24 mouse cellular contexts compared by ENCODE assay signal in genomic region chr17:30307168-30307567, GRCm38 (mm10).
DNase-seq lines count a peak whose midpoint lies in the region; ATAC-seq and TF ChIP-seq lines count a peak whose summit lies in the region.
"Had no signal": no experiment of that assay in that cellular context is flagged by ENCODE, and none has a peak within 500 bp of the region (broad histone marks: within the 10 kb centered on the region; RNA-seq: fewer than 3 reads in every experiment).

No protein-coding gene starts in this region.

- no peaks in the 10 kb centered on the region for H3K27me3 ChIP-seq in midbrain, embryonic 10.5 days (ENCODE audit: low read depth, poor library complexity, severe bottlenecking)
- H3K27me3 ChIP-seq in midbrain, postnatal 0 days (ENCODE audit: insufficient read depth, low read length) = no peaks in the 10 kb centered on the region
- H3K27me3 ChIP-seq in hindbrain, embryonic 13.5 days = no peaks in the 10 kb centered on the region
- no peaks in the 10 kb centered on the region for H3K27me3 ChIP-seq in hindbrain, embryonic 16.5 days (replicated peaks; ENCODE audit: control insufficient read depth, insufficient read depth, low read length)
- H3K27me3 ChIP-seq in midbrain, embryonic 15.5 days (replicated peaks) = no peaks in the 10 kb centered on the region
- no peaks in the 10 kb centered on the region for H3K27me3 ChIP-seq in forebrain, embryonic 10.5 days (ENCODE audit: poor library complexity, severe bottlenecking)
- H3K27me3 ChIP-seq: forebrain, embryonic 15.5 days; kidney, embryonic 15.5 days; liver, embryonic 12.5 days had no signal

- H3K4me3 ChIP-seq in midbrain, embryonic 10.5 days = no peak overlapping the region
- H3K4me3 ChIP-seq in midbrain, postnatal 0 days (ENCODE audit: low read depth, low read length) = no peak overlapping the region
- H3K4me3 ChIP-seq in hindbrain, embryonic 13.5 days = no peak overlapping the region
- H3K4me3 ChIP-seq in hindbrain, embryonic 16.5 days (ENCODE audit: low read length) = no peak overlapping the region
- no peak overlapping the region for H3K4me3 ChIP-seq in midbrain, embryonic 15.5 days
- no peak overlapping the region for H3K4me3 ChIP-seq in forebrain, embryonic 10.5 days
- H3K4me3 ChIP-seq: forebrain, embryonic 15.5 days; kidney, embryonic 15.5 days; liver, embryonic 12.5 days had no signal

- peak overlapping the region; percentile 18; the same call in 1 of the 2 replicates for H3K27ac ChIP-seq in midbrain, embryonic 10.5 days (replicated peaks)
- H3K27ac ChIP-seq in midbrain, postnatal 0 days (ENCODE audit: low read depth, low read length) = no peak overlapping the region; the same call in 1 of the 2 replicates
- peak overlapping the region; percentile 70 for H3K27ac ChIP-seq in hindbrain, embryonic 13.5 days
- peak overlapping the region; percentile 3; the same call in 1 of the 2 replicates for H3K27ac ChIP-seq in hindbrain, embryonic 16.5 days (ENCODE audit: low read depth, low read length)
- H3K27ac ChIP-seq in midbrain, embryonic 15.5 days = peak overlapping the region; percentile 24; the same call in 1 of the 2 replicates
- H3K27ac ChIP-seq in forebrain, embryonic 10.5 days = no peak overlapping the region
- H3K27ac ChIP-seq: forebrain, embryonic 15.5 days; kidney, embryonic 15.5 days; liver, embryonic 12.5 days had no signal

- ATAC-seq in midbrain, postnatal 0 days (ENCODE audit: low FRiP score) = no peak
- no peak for ATAC-seq in hindbrain, embryonic 13.5 days (ENCODE audit: low FRiP score)
- no peak for ATAC-seq in hindbrain, embryonic 16.5 days
- no peak for ATAC-seq in midbrain, embryonic 15.5 days (replicated peaks)
- ATAC-seq: forebrain, embryonic 15.5 days; liver, embryonic 12.5 days; liver, postnatal 0 days had no signal

- TF ChIP-seq CTCF in midbrain, postnatal 0 days (IDR thresholded peaks at IDR 0.05) = no peak

- 76% methylated on average over 10 of the region's 10 CpGs for WGBS in midbrain, embryonic 10.5 days
- 66% methylated on average over 10 of the region's 10 CpGs for WGBS in midbrain, postnatal 0 days
- 55% methylated on average over 10 of the region's 10 CpGs for WGBS in hindbrain, embryonic 13.5 days
- 61% methylated on average over 10 of the region's 10 CpGs for WGBS in hindbrain, embryonic 16.5 days
- 55% methylated on average over 10 of the region's 10 CpGs for WGBS in midbrain, embryonic 15.5 days
- WGBS in forebrain, embryonic 10.5 days = 78% methylated on average over 10 of the region's 10 CpGs

- no peak overlapping the region for H3K9ac ChIP-seq in midbrain, postnatal 0 days (replicated peaks; ENCODE audit: low read length, poor library complexity, severe bottlenecking)
- no peak overlapping the region for H3K9ac ChIP-seq in hindbrain, embryonic 13.5 days
- H3K9ac ChIP-seq in hindbrain, embryonic 16.5 days (ENCODE audit: low read depth, low read length) = no peak overlapping the region
- H3K9ac ChIP-seq in midbrain, embryonic 15.5 days = no peak overlapping the region
- H3K9ac ChIP-seq: forebrain, embryonic 15.5 days; kidney, embryonic 15.5 days; liver, embryonic 12.5 days; liver, postnatal 0 days had no signal

- H3K36me3 ChIP-seq in midbrain, embryonic 10.5 days = no peaks in the 10 kb centered on the region
- H3K36me3 ChIP-seq in midbrain, postnatal 0 days (ENCODE audit: insufficient read depth, low read length) = no peaks in the 10 kb centered on the region
- no peaks in the 10 kb centered on the region for H3K36me3 ChIP-seq in hindbrain, embryonic 13.5 days
- H3K36me3 ChIP-seq in hindbrain, embryonic 16.5 days (ENCODE audit: control insufficient read depth, insufficient read depth, low read length) = no peaks in the 10 kb centered on the region
- no peaks in the 10 kb centered on the region for H3K36me3 ChIP-seq in midbrain, embryonic 15.5 days (replicated peaks)
- no peaks in the 10 kb centered on the region for H3K36me3 ChIP-seq in forebrain, embryonic 10.5 days (replicated peaks)
- H3K36me3 ChIP-seq: forebrain, embryonic 15.5 days; kidney, embryonic 15.5 days; liver, embryonic 12.5 days had no signal

- DNase-seq in midbrain, embryonic 10.5 days (ENCODE audit: low spot score) = no peak
- no peak for DNase-seq in midbrain, postnatal 0 days (ENCODE audit: low spot score)
- DNase-seq in kidney, postnatal 25 days = no peak
- DNase-seq in gastrocnemius, adult 8-10 months (ENCODE audit: low spot score in 2 of 2) = no peak
- no peak for DNase-seq in forebrain, embryonic 10.5 days (ENCODE audit: extremely low spot score, low spot score)
- DNase-seq: adrenal gland, adult 8-10 months; cerebellum, adult 11 months; cerebellum, adult 9-10 months; cerebellum, postnatal 36 days; gastrocnemius, postnatal 36 days; heart, postnatal 36 days; kidney, adult 18-20 months; kidney, postnatal 36 days; layer of hippocampus, postnatal 36 days; left cerebral cortex, postnatal 4 days; liver, postnatal 0 days; lung, postnatal 36 days had no signal

- peaks cover 6% of the 10 kb centered on the region; the same call in 1 of the 2 replicates for H3K4me1 ChIP-seq in midbrain, embryonic 10.5 days
- no peaks in the 10 kb centered on the region for H3K4me1 ChIP-seq in midbrain, postnatal 0 days (ENCODE audit: insufficient read depth, low read length)
- peaks cover 48% of the 10 kb centered on the region for H3K4me1 ChIP-seq in hindbrain, embryonic 13.5 days (replicated peaks)
- H3K4me1 ChIP-seq in hindbrain, embryonic 16.5 days (ENCODE audit: control insufficient read depth, insufficient read depth, low read depth, low read length) = peaks cover 6% of the 10 kb centered on the region
- peaks cover 16% of the 10 kb centered on the region for H3K4me1 ChIP-seq in midbrain, embryonic 15.5 days
- peaks cover 22% of the 10 kb centered on the region for H3K4me1 ChIP-seq in forebrain, embryonic 10.5 days
- H3K4me1 ChIP-seq: liver, embryonic 12.5 days had no signal

- no peak overlapping the region for H3K4me2 ChIP-seq in midbrain, postnatal 0 days (ENCODE audit: low read depth, low read length, poor library complexity, severe bottlenecking)
- no peak overlapping the region for H3K4me2 ChIP-seq in hindbrain, embryonic 13.5 days
- no peak overlapping the region for H3K4me2 ChIP-seq in hindbrain, embryonic 16.5 days (ENCODE audit: low read length)
- no peak overlapping the region for H3K4me2 ChIP-seq in midbrain, embryonic 15.5 days
- H3K4me2 ChIP-seq: forebrain, embryonic 15.5 days; kidney, embryonic 15.5 days; liver, embryonic 12.5 days had no signal

- no peaks in the 10 kb centered on the region for H3K9me3 ChIP-seq in midbrain, embryonic 10.5 days (replicated peaks)
- no peaks in the 10 kb centered on the region for H3K9me3 ChIP-seq in midbrain, postnatal 0 days (ENCODE audit: low read length)
- no peaks in the 10 kb centered on the region for H3K9me3 ChIP-seq in hindbrain, embryonic 13.5 days
- no peaks in the 10 kb centered on the region for H3K9me3 ChIP-seq in hindbrain, embryonic 16.5 days (ENCODE audit: control insufficient read depth, low read length)
- no peaks in the 10 kb centered on the region for H3K9me3 ChIP-seq in midbrain, embryonic 15.5 days
- no peaks in the 10 kb centered on the region for H3K9me3 ChIP-seq in forebrain, embryonic 10.5 days
- H3K9me3 ChIP-seq: forebrain, embryonic 15.5 days; G1E; kidney, embryonic 15.5 days; liver, embryonic 12.5 days had no signal

Comparison
In these comparisons a context has a peak if more than half of its experiments do, and no peak if none do; other contexts are left out.
1. H3K27ac ChIP-seq: peak in midbrain, embryonic 10.5 days (single experiment), hindbrain, embryonic 13.5 days (single experiment), hindbrain, embryonic 16.5 days (single experiment) and midbrain, embryonic 15.5 days (single experiment); none in midbrain, postnatal 0 days (single experiment) and forebrain, embryonic 10.5 days (single experiment).